Mouse (Mus musculus): ENCODE measurements around the gene St5. TPM values are rescaled to one million over a fixed set of nuclear protein-coding genes. Genes with fewer than 3 reads are reported as not detected.

St5 gene
- polyA plus RNA-seq, 1 experiment, result 47.6 TPM

DNA sequence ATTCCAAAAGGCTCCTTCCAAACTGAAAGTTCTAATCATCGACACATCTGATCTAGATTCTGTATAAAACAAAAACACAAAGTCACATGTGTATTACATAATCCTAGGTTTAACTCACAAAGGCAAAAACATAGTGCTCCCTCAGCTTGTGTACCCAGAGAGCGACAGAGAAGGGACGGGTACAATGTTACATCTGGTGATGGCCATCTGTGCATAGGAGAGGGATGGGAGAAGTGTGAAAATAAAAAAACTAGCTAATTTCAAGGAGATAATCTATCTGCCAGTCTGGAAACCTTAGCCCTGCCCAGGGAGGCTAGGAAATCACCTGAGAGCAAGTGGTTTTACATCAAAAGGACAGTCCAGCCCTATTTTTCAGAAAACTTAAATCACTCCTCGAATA, 40.8 kb downstream of the St5 start:
- Histone ChIP-seq H3K27me3 (replicated peaks; ENCODE audit: control insufficient read depth, insufficient read depth, low read length) (no peaks in the 10 kb centered on the region), H3K4me1 (ENCODE audit: control insufficient read depth, insufficient read depth, low read length) (no peaks in the 10 kb centered on the region)
- 79% methylated on average over 4 of the region's 4 CpGs for WGBS

DNA sequence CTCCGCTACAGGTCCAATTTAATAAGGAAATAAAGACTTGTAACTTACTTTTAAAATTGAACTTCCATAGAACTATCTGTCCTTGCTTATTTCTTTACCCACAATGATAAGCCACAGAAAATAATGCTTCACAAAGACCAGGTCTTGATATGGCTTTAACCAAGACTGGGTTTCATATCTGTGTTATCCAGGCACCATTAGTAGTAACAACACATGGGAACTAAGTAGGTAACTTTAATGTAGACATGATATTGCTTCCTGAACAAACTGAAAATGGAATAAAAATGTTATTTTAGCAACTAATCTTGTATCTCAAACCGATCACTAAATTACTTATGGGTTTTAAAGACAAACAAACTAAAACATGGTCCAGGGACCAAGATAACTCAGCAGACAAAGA, 44.1 kb downstream of the St5 start:
- Histone ChIP-seq H3K27me3 (replicated peaks; ENCODE audit: control insufficient read depth, insufficient read depth, low read length) (no peaks in the 10 kb centered on the region), H3K36me3 (ENCODE audit: control insufficient read depth, insufficient read depth, low read length) (no peaks in the 10 kb centered on the region), H3K4me3 (ENCODE audit: insufficient read depth, low read depth, low read length) (no peak overlapping the region), H3K4me1 (ENCODE audit: control insufficient read depth, insufficient read depth, low read length) (no peaks in the 10 kb centered on the region), H3K27ac (ENCODE audit: insufficient read depth, low read depth, low read length) (no peak overlapping the region)
- TF ChIP-seq POLR2A (IDR thresholded peaks at IDR 0.05; ENCODE audit: low read depth, low read length) (no peak), CTCF (conservative IDR thresholded peaks at IDR 0.05; ENCODE audit: insufficient read depth, insufficient read length, low read depth, low read length) (no peak)
- WGBS, result 92% methylated on average over 2 of the region's 2 CpGs
- DNase-seq, result no peak

More for the DNA sequence above, 40.8 kb downstream of the St5 start:
- Histone ChIP-seq H3K36me3 (ENCODE audit: control insufficient read depth, insufficient read depth, low read length) (no peaks in the 10 kb centered on the region), H3K27ac (ENCODE audit: insufficient read depth, low read depth, low read length) (no peak overlapping the region), H3K4me3 (ENCODE audit: insufficient read depth, low read depth, low read length) (no peak overlapping the region)
- no peak for DNase-seq
- no peak for TF ChIP-seq CTCF (conservative IDR thresholded peaks at IDR 0.05; ENCODE audit: insufficient read depth, insufficient read length, low read depth, low read length)
- TF ChIP-seq POLR2A (IDR thresholded peaks at IDR 0.05; ENCODE audit: low read depth, low read length), result no peak

DNA sequence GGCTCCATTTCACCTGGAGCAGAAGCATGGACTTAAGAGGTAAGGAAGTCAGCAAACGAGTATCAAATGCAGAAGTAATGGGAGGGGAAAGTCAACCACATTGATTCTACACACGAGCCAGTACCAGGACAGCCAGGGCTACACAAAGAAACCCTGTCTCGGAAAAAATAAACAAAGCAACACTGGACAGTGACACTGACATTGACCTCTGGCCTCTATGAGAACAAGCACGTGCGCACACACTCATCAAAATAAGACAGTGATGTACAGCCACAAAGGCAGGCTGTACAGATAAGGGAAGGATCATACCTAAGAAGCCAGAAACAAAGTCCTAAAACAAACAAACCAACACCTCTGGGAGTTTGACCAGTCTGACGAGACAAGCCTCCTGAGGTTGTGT, 45.5 kb downstream of the St5 start:
- Histone ChIP-seq H3K4me3 (ENCODE audit: insufficient read depth, low read depth, low read length) (no peak overlapping the region), H3K4me1 (ENCODE audit: control insufficient read depth, insufficient read depth, low read length) (no peaks in the 10 kb centered on the region), H3K36me3 (ENCODE audit: control insufficient read depth, insufficient read depth, low read length) (no peaks in the 10 kb centered on the region), H3K27me3 (replicated peaks; ENCODE audit: control insufficient read depth, insufficient read depth, low read length) (no peaks in the 10 kb centered on the region), H3K27ac (ENCODE audit: insufficient read depth, low read depth, low read length) (no peak overlapping the region)
- TF ChIP-seq POLR2A (IDR thresholded peaks at IDR 0.05; ENCODE audit: low read depth, low read length) (no peak), CTCF (conservative IDR thresholded peaks at IDR 0.05; ENCODE audit: insufficient read depth, insufficient read length, low read depth, low read length) (no peak)
- 33% methylated on average over 6 of the region's 6 CpGs for WGBS
- DNase-seq, result no peak

DNA sequence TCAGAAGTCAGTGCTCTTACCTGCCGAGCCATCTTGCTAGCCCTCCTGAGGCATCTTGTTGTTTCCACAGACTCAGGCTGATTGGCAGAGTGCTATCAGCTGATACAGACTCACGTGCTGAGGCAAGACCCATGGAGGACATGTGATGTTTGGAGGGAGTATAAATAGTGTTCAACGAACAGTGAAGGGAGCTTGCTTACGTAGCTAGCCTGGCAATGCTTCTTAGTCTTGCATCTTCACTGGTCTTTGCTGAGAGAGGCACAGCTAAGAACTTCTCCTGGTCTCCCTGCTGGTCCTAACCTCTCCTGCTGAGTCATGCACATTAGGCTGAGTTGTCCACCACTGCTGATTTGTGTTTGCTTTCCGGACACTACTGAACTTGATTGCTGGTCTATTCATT, 48.5 kb downstream of the St5 start:
- H3K27me3 ChIP-seq (replicated peaks; ENCODE audit: control insufficient read depth, insufficient read depth, low read length), result no peaks in the 10 kb centered on the region
- TF ChIP-seq POLR2A (IDR thresholded peaks at IDR 0.05; ENCODE audit: low read depth, low read length) (no peak), CTCF (conservative IDR thresholded peaks at IDR 0.05; ENCODE audit: insufficient read depth, insufficient read length, low read depth, low read length) (no peak)
- H3K4me3 ChIP-seq (ENCODE audit: insufficient read depth, low read depth, low read length), result no peak overlapping the region
- no peak for DNase-seq
- no peak overlapping the region for H3K27ac ChIP-seq (ENCODE audit: insufficient read depth, low read depth, low read length)
- H3K36me3 ChIP-seq (ENCODE audit: control insufficient read depth, insufficient read depth, low read length), result no peaks in the 10 kb centered on the region
- no peaks in the 10 kb centered on the region for H3K4me1 ChIP-seq (ENCODE audit: control insufficient read depth, insufficient read depth, low read length)
- 57% methylated on average over 5 of the region's 5 CpGs for WGBS

DNA sequence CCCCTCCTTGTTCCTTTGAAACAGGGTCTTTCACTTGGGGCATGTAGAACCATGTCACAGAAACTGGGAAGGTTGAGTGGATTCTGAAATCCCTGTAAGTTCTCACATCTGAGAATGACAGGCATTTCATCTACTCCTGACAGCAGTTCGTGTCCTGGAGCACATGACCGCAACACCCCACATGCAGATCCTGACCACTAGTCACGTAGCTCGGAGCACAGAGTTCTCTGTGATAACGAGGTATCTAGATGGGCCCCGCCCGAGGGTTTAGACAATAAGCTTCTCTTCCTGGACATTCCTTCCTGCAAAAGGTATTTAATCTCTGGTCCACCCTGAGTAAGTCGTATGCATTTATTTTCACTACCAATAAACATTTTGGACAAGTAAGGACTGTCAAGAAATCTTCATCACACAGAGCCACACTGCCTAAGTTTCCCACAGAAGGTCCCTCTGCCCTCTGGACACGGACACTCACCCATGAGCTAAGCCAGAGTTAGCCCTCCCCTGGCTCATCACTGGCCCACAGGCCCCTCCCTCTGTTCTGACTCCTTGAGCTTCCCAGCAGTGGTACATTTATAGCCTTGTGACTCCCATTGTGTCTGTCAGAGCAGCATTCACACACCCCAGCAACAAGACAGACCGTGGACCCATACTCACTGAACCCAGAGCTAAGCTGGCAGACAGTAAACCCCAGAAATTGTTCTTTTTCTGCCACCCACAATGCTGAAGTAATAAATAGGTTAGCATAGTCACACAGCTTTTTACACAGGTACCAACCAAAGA, 54.4 kb downstream of the St5 start:
- 75% methylated on average over 10 of the region's 10 CpGs for WGBS
- Histone ChIP-seq H3K36me3 (ENCODE audit: control insufficient read depth, insufficient read depth, low read length) (no peaks in the 10 kb centered on the region), H3K4me3 (ENCODE audit: insufficient read depth, low read depth, low read length) (no peak overlapping the region), H3K27ac (ENCODE audit: insufficient read depth, low read depth, low read length) (no peak overlapping the region), H3K27me3 (replicated peaks; ENCODE audit: control insufficient read depth, insufficient read depth, low read length) (no peaks in the 10 kb centered on the region), H3K4me1 (ENCODE audit: control insufficient read depth, insufficient read depth, low read length) (no peaks in the 10 kb centered on the region)
- TF ChIP-seq CTCF (conservative IDR thresholded peaks at IDR 0.05; ENCODE audit: insufficient read depth, insufficient read length, low read depth, low read length), result no peak
- no peak for TF ChIP-seq POLR2A (IDR thresholded peaks at IDR 0.05; ENCODE audit: low read depth, low read length)
- no peak for DNase-seq

DNA sequence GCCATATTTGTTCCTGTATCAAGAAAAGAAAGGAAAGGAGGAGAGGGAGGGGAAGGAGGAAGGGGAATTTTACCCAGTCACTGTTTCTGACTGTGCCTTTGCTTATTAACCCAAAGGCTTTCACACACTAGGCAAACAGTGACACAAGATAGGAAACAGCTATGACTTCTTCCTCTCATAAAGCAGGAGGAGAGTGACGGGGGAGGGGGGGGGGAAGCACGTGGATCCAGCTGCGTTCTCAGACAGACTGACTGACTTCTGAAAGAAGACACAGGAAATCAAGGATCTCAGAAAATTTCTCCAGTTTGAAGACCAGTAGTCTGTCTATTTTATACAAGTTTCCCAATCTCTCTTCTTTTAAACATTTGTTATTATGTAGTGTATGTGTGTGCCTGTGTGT, 56.8 kb downstream of the St5 start:
- no peak overlapping the region for H3K4me3 ChIP-seq (ENCODE audit: insufficient read depth, low read depth, low read length)
- no peak for TF ChIP-seq POLR2A (IDR thresholded peaks at IDR 0.05; ENCODE audit: low read depth, low read length)
- TF ChIP-seq CTCF (conservative IDR thresholded peaks at IDR 0.05; ENCODE audit: insufficient read depth, insufficient read length, low read depth, low read length), result no peak
- H3K36me3 ChIP-seq (ENCODE audit: control insufficient read depth, insufficient read depth, low read length), result no peaks in the 10 kb centered on the region
- no peaks in the 10 kb centered on the region for H3K4me1 ChIP-seq (ENCODE audit: control insufficient read depth, insufficient read depth, low read length)
- no peak for DNase-seq
- H3K27ac ChIP-seq (ENCODE audit: insufficient read depth, low read depth, low read length), result no peak overlapping the region
- no peaks in the 10 kb centered on the region for H3K27me3 ChIP-seq (replicated peaks; ENCODE audit: control insufficient read depth, insufficient read depth, low read length)
- 29% methylated on average over 3 of the region's 3 CpGs for WGBS

DNA sequence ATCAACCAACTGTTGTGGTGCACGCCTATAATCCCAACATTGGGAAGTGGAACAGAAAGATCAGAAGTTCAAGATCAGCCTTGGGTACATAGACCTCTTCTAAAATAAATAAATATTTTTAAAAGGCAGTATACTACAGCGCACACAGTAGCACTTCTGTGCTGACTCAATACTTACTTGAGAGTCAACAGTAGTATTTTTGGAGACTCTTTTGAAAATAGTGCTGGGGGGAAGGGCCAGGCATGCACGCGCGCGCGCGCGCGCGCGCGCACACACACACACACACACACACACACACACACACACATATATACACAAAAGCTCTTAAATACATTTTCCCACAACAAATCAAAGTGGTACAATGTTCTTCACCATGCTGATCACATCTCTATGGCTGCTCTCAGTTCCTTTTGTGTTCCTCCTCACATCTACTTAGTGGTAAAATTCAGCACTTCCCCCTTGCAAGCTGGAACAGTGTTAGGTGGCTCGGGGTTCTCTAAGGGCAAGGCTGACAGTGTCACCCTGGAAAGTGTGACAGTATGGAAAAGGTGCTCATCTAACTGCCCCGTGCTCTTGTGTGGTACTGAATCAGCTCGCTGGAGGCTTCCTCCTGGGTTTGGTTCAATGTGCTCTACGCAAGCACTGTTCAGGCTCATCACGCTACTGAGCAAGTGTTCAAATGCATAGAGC, 60.0 kb downstream of the St5 start:
- Histone ChIP-seq H3K27ac (ENCODE audit: insufficient read depth, low read depth, low read length) (no peak overlapping the region), H3K27me3 (replicated peaks; ENCODE audit: control insufficient read depth, insufficient read depth, low read length) (no peaks in the 10 kb centered on the region; the same call in 1 of the 2 replicates), H3K4me1 (ENCODE audit: control insufficient read depth, insufficient read depth, low read length) (no peaks in the 10 kb centered on the region), H3K4me3 (ENCODE audit: insufficient read depth, low read depth, low read length) (no peak overlapping the region), H3K36me3 (ENCODE audit: control insufficient read depth, insufficient read depth, low read length) (no peaks in the 10 kb centered on the region)
- no peak for TF ChIP-seq POLR2A (IDR thresholded peaks at IDR 0.05; ENCODE audit: low read depth, low read length)
- no peak for TF ChIP-seq CTCF (conservative IDR thresholded peaks at IDR 0.05; ENCODE audit: insufficient read depth, insufficient read length, low read depth, low read length)
- 95% methylated on average over 18 of the region's 18 CpGs for WGBS
- DNase-seq, result no peak

Measured in kidney, adult 2 months (tissue).